ENCODE assay signal across 7 mouse cellular contexts in the genomic region with DNA sequence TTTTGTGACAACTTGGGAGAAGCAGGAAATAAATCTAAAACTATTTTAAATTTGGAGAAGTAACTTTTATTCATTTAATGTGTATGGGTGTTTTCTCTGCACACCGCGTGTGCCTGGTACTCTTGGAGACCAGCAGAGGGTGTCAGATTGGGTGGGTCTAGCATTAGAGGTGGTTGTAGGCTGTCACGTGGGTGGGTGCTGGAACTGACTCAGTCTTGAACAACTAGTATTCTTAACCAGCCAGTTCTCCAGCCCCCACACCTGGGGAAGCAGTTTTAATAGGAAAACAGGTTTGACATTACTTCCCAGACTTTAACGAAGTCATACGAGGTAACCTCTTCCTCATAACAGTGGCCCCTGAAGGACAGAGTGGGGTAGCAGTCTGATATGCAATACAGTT. TPM values are rescaled to one million over a fixed set of nuclear protein-coding genes. Genes with fewer than 3 reads are reported as not detected.
DNase-seq lines count a peak whose midpoint lies in the region; ATAC-seq and TF ChIP-seq lines count a peak whose summit lies in the region.

No protein-coding gene starts in this region.

- H3K4me3 ChIP-seq in left cerebral cortex, adult 2 months: peak overlapping the region; percentile 70
- H3K4me3 ChIP-seq in bone marrow, adult 2 months (replicated peaks; ENCODE audit: control insufficient read depth, low read depth, low read length): no peak overlapping the region
- H3K4me3 ChIP-seq in forebrain, embryonic 14.5 days (ENCODE audit: low read depth, low read length): peak overlapping the region; percentile 58
- H3K4me3 ChIP-seq in liver, embryonic 12.5 days: peak overlapping the region; percentile 70

- no peaks in the 10 kb centered on the region for H3K27me3 ChIP-seq in forebrain, embryonic 14.5 days (replicated peaks; ENCODE audit: control insufficient read depth, insufficient read depth, low read length)
- no peaks in the 10 kb centered on the region for H3K27me3 ChIP-seq in liver, embryonic 12.5 days (replicated peaks)

- TF ChIP-seq CTCF in left cerebral cortex, adult 2 months (IDR thresholded peaks at IDR 0.05): peak; percentile 39
- peak; percentile 16; the same call in 1 of the 2 replicates for TF ChIP-seq CTCF in bone marrow, adult 2 months (IDR thresholded peaks at IDR 0.05; ENCODE audit: control insufficient read depth, insufficient read depth, low read length)

- H3K9me3 ChIP-seq in forebrain, embryonic 14.5 days (replicated peaks; ENCODE audit: control insufficient read depth, low read length): no peaks in the 10 kb centered on the region
- H3K9me3 ChIP-seq in liver, embryonic 12.5 days (replicated peaks): no peaks in the 10 kb centered on the region

- no peak for ATAC-seq in forebrain, embryonic 14.5 days
- ATAC-seq in liver, embryonic 12.5 days: no peak

- peaks cover 2% of the 10 kb centered on the region; the same call in 1 of the 2 replicates for H3K4me1 ChIP-seq in bone marrow, adult 2 months (ENCODE audit: control insufficient read depth, insufficient read depth, low read length)
- H3K4me1 ChIP-seq in forebrain, embryonic 14.5 days (ENCODE audit: control insufficient read depth, insufficient read depth, low read length): peaks cover 7% of the 10 kb centered on the region
- peaks cover 53% of the 10 kb centered on the region for H3K4me1 ChIP-seq in liver, embryonic 12.5 days

- H3K27ac ChIP-seq in left cerebral cortex, adult 2 months: no peak overlapping the region
- no peak overlapping the region for H3K27ac ChIP-seq in bone marrow, adult 2 months (ENCODE audit: control insufficient read depth, insufficient read depth, low read depth, low read length, poor library complexity)
- H3K27ac ChIP-seq in forebrain, embryonic 14.5 days (ENCODE audit: low read depth, low read length): no peak overlapping the region
- H3K27ac ChIP-seq in liver, embryonic 12.5 days: no peak overlapping the region

- intact Hi-C loops in left cerebral cortex, adult 2 months (cut with DNase I): no loop called here
- intact Hi-C loops in left cerebral cortex, postnatal 4 days (cut with DNase I): no loop called here

- peaks cover 13% of the 10 kb centered on the region for H3K36me3 ChIP-seq in forebrain, embryonic 14.5 days (ENCODE audit: control insufficient read depth, insufficient read depth, low read length)
- peaks cover 19% of the 10 kb centered on the region for H3K36me3 ChIP-seq in liver, embryonic 12.5 days

- H3K4me2 ChIP-seq in forebrain, embryonic 14.5 days (ENCODE audit: low read length): peak overlapping the region; percentile 66
- peak overlapping the region; percentile 79 for H3K4me2 ChIP-seq in liver, embryonic 12.5 days

- peak; percentile 26 to 39 for DNase-seq in left cerebral cortex, adult 2 months (ENCODE audit: extremely low spot score in 1 of 2, low spot score in 2 of 2)
- no peak for DNase-seq in left cerebral cortex, postnatal 4 days
- DNase-seq in forebrain, embryonic 14.5 days (ENCODE audit: low spot score): no peak
- peak; percentile 22 for DNase-seq in retina, postnatal 1 day
- no peak for DNase-seq in gastrocnemius, postnatal 25 days

- 7% methylated on average over 5 of the region's 5 CpGs for WGBS in bone marrow, adult 2 months
- WGBS in forebrain, embryonic 14.5 days: 72% methylated on average over 5 of the region's 5 CpGs
- 41% methylated on average over 5 of the region's 5 CpGs for WGBS in liver, embryonic 12.5 days (ENCODE audit: insufficient replicate concordance)

- no peak overlapping the region; the same call in 1 of the 2 replicates for H3K9ac ChIP-seq in forebrain, embryonic 14.5 days (ENCODE audit: low read length)
- H3K9ac ChIP-seq in liver, embryonic 12.5 days: no peak overlapping the region

- no peak for TF ChIP-seq POLR2A in bone marrow, adult 2 months (IDR thresholded peaks at IDR 0.05; ENCODE audit: borderline replicate concordance, control insufficient read depth, low read depth, low read length)

RNA-seq across cellular contexts. Expression of a gene that starts 1.4 kb away (rescaled TPM):
- total RNA-seq in left cerebral cortex, adult 2 months (2021): 10 to 100 TPM; 37.1 to 38.0 TPM
- 10 to 100 TPM; 47.0 to 47.7 TPM for total RNA-seq in left cerebral cortex, postnatal 4 days (2021)
- polyA plus RNA-seq in bone marrow, adult 2 months (2011; ENCODE audit: insufficient read depth, insufficient read length, low replicate concordance, missing spikeins): 5.0 and 15.5 TPM in 2 replicates
- polyA plus RNA-seq in forebrain, embryonic 14.5 days (2014; fragmentation: Nextera tagmentation; extraction: Ambion mirVana): 67.6 and 70.2 TPM in 2 replicates
- polyA plus RNA-seq in liver, embryonic 12.5 days (2016; fragmentation: Nextera tagmentation; extraction: Ambion mirVana): 10.9 and 12.1 TPM in 2 replicates
- total RNA-seq in gastrocnemius, postnatal 25 days (2021): 1 to 10 TPM; 3.6 to 4.2 TPM

RNA-seq across cellular contexts. Expression of a gene that starts 39.9 kb away (rescaled TPM):
- not detected for total RNA-seq in left cerebral cortex, adult 2 months (2021)
- under 1 TPM in 1 of 2 experiments, not detected in 1; 0.38 TPM for total RNA-seq in left cerebral cortex, postnatal 4 days (2021)
- polyA plus RNA-seq in bone marrow, adult 2 months (2011; ENCODE audit: insufficient read depth, insufficient read length, low replicate concordance, missing spikeins): not detected in 2 replicates
- polyA plus RNA-seq in forebrain, embryonic 14.5 days (2014; fragmentation: Nextera tagmentation; extraction: Ambion mirVana): not detected in 2 replicates
- not detected in 2 replicates for polyA plus RNA-seq in liver, embryonic 12.5 days (2016; fragmentation: Nextera tagmentation; extraction: Ambion mirVana)
- not detected for total RNA-seq in gastrocnemius, postnatal 25 days (2021)

Comparison
In these comparisons a context has a peak if more than half of its experiments do, and no peak if none do; other contexts are left out.
1. DNase-seq: peak in left cerebral cortex, adult 2 months (2 of 2) and retina, postnatal 1 day (single experiment); none in left cerebral cortex, postnatal 4 days (single experiment), forebrain, embryonic 14.5 days (single experiment) and gastrocnemius, postnatal 25 days (single experiment).
2. RNA of a gene that starts 1.4 kb away (total RNA-seq): 47.0 to 47.7 TPM in left cerebral cortex, postnatal 4 days and 37.1 to 38.0 TPM in left cerebral cortex, adult 2 months; 3.6 to 4.2 TPM in gastrocnemius, postnatal 25 days; every median in the first group is over 4 times any median in the second.